Mouse (Mus musculus): ENCODE measurements around the gene Satl1. TPM values are rescaled to one million over a fixed set of nuclear protein-coding genes. Genes with fewer than 3 reads are reported as not detected.
"Not testable (repeated sequence)": the region's sequence is repeated elsewhere in the genome, so short reads cannot be mapped to it uniquely, and the experiment has no call there.

Gene Satl1
- total RNA-seq (2017), result not detected in 2 replicates

DNA sequence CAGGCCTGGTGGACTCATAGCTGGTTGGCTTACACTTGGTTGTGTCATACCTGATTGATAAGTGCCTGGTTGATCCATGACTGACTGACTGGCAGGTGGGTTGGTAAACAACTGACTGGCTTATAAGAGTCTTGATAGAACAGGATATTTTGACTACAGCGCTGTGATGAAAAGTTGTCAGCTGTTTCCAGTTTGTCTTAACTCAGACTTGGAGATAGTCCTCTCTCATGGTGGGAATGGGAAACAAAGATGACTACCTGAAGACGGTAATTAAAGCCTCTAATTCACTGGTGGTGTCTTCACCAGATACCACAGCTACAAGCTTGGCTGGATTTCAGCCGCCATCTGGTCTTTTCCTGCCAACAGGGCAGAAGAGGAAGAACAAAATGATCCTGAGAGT, at the start of gene Satl1:
Gene Satl1, minus strand, starts transcription at position 101 of the 400 bp plus-strand sequence.
- no peak for ATAC-seq (replicated peaks; ENCODE audit: low read depth, poor library complexity, severe bottlenecking)

DNA sequence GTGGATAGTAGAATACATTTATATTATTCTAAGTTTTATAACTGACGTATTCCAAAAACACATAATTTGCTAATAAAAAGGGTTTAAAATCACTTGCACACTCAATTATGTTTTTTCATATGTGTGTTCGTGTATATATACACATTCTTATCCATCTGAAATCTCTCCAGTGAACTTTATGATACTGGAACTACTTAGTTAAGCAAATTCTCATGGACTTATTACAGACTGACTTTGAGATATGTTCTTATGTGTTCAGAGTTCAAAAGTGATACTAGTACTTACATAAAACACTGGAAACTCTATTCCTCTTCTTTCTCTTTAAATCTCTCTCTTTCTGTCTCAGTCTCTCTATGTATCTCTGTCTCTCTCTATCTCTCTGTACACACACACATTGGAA, 31.5 kb upstream of the Satl1 start:
- no peak for ATAC-seq (replicated peaks; ENCODE audit: low read depth, poor library complexity, severe bottlenecking)

DNA sequence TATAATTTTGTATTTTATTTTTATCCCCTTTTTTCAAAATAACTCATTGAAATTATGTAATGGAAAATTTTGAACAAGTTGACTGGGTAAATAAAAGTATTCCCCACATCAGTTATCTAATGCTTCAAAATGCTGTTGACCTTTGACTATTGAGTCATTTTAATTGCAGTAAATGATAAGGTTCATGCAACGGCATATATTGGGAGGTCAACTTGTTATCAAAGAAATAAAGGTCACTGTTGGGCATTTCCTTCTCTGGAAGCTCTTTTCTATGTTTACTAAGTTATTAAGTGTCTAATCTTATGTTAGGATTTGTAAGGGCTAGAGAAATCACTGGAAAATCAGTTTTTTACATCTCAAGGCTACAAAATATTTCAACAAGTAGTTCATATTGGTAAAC, 31.0 kb upstream of the Satl1 start:
- no peak for ATAC-seq (replicated peaks; ENCODE audit: low read depth, poor library complexity, severe bottlenecking)

DNA sequence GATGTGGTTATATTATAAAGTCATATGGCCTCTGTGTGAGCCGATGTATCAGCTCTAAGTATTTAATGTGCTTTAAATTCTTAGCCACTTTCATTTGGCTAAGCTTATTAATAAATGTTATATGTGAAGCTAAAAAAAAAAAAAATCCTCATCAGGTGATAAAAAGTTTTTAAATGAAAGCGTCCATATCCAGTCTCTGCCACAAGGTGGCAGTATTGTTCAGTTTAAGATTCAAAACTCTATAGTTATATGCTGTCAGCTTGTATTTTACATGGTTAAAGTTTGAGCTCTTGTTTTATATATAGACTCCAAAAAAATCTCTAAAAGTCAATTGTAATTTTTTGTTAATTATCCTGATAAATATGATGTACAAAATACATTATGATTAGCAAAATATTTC, 16.4 kb upstream of the Satl1 start:
- not testable (repeated sequence) for ATAC-seq (replicated peaks; ENCODE audit: low read depth, poor library complexity, severe bottlenecking)

DNA sequence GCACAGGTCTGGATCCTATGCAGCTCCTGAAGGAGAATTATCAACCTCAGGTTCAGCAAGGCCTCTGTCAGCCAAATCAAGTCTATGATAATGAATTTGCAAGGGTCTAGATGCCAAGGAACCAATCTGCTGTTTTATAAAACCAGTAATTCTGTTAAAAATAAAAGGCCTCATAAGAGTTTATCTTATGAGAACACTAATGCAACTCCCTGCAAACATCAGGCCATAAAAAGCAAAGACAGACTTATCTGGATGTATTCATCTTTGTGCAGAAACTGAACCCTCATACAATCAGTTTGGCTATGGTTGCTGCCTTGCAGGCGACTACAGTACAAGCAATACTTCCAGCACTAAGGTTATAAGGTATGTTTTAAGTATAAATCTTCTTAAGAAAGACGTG, 5.7 kb upstream of the Satl1 start:
- no peak for ATAC-seq (replicated peaks; ENCODE audit: low read depth, poor library complexity, severe bottlenecking)

DNA sequence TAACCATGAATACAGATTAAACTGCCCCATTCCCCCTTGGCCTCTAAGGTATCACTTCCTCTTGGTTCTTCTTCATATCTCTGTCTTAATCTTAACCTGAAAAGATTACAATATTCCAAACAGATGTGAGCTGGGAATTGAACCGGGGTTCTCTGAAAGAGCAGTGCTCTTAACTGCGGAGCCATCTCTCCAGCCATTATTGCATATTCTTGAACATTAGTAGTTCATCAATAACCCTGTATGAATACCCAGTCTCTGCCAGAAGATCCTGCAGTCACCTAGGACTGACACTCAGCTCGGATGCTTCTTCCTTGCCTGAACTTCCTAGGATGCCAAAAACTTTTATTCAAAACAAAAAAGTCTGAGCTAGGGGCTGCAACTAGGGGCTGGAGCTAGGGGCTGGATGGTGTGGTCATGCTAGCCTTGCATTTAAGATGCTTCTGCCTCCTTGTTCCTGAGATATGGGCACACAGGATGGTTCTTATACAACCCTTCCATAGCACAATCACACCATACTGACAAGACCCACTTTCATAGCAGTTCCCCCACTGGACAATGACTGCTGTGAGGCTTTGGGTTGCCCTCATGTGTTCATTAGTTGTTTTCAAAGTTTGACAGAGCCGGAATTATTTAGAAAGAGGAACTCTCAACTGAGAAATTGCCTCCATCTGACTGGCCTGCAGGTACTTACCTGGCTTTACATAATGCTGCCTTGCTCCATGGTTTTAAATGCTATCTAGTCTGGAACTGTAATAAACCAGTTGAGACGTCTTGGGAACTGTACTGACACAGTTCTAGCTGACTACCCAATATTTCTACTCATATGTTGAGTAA, 35.8 kb downstream of the Satl1 start:
- peak; percentile 100 for ATAC-seq (replicated peaks; ENCODE audit: low read depth, poor library complexity, severe bottlenecking)

DNA sequence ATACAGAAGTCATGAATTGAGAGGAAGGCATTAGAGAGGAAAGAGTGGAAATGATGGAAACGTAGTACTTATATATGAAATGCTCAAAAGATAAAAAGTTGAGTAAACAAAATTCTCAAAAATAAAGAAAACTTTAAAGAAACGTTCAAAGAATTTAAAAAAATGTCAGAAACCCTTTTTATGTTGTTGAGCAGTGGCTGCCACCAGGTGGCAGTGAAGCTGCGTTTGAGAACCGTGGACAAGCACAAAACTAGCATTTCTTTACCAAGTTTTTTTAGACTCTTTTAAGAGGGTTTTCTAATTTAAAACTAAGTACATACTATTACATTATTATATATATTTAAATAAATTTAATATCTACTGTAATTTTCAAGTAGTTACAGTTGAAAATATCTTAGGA, 38.2 kb downstream of the Satl1 start:
- no peak for ATAC-seq (replicated peaks; ENCODE audit: low read depth, poor library complexity, severe bottlenecking)

DNA sequence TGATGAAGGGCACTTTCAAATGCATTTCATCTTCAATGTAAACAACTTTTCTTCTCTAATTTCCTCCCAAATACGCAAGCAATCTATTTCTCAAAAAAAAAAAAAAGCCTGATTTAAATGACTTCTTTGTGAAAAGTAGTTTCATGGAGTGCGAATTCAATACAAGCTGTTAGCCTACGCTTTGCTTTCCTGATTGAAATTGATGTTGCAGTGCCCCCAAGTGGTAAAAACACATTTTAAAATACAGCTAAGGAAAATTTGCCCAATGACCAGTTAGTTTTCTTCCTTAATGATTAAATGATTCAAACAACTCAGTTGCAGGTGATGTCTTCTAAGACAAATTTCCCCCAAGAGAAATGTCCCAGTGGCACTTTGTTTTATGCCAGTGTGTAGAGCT, 58.2 kb downstream of the Satl1 start:
- ATAC-seq (replicated peaks; ENCODE audit: low read depth, poor library complexity, severe bottlenecking), result no peak

DNA sequence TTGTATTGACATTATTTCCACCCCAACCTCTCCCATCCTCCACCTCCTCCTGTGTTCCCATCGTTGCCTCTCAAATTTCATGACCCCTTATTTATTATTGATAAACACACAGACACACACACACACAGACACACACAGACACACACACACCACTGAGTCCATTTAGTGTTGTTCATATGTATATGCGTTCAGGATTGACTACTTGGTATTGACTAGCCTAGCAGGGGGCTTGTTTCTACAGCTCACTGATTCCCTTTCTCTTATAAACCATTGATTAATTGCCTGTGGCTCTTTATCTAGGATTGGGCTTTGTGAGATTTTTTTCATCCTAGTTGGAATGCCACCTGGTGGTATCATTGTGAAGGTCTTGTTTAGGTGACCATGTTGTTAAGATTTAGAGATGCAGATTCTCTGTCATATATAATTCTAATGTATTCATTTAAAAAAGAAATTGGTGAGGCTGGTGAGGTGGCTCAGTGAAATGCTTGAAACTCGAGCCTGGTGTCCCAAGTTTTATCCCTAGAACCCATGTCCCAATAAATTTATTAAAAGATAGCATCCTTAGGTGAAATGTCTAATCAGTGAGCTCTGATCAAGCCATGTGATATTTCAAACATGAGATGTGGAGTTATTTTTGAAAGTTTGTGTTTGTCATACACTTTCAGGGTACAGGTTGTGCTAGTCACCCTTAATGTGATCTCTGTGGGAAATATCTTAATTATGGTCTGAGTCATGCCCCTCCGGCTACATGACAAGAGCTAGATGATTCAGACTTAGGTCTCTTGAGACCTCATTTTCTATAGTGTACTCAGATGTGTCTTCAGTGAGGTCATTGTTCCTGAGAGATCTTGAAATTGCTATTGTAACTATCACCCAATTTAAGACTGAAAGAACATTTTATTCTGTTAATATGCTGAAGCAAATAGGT, 58.8 kb downstream of the Satl1 start:
- no peak for ATAC-seq (replicated peaks; ENCODE audit: low read depth, poor library complexity, severe bottlenecking)

DNA sequence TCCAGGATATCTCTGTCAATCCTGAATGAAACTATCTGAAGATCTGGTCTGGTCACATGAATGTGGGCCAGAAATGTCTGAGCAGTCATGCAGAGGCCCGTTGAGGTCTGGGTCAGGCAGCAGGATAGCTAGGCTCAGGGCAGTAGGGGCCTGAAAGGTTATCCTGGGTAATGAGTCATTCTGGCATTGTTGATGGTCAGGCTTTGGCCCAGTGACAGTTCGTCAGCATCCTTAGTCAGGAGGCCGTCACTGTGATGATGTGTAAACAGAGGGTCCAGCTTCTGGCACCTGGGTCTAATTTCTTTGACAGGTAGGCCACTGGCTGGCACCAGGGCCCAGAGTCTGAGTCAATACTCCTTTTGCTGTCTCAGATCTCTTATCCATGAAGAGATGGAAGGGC, 67.1 kb downstream of the Satl1 start:
- no peak for ATAC-seq (replicated peaks; ENCODE audit: low read depth, poor library complexity, severe bottlenecking)

Other genes starting within 250 kb of the Satl1 start
- gene 4933403O08Rik, start 167.7 kb downstream of the Satl1 start, total RNA-seq (2017), result not detected in 2 replicates
- 32.6 and 35.5 TPM in 2 replicates for gene Apool, start 95.4 kb downstream of the Satl1 start, total RNA-seq (2017)
- not detected in 2 replicates for gene 2010106E10Rik, start 88.5 kb upstream of the Satl1 start, total RNA-seq (2017)
- 0.55 and 1.4 TPM in 2 replicates for gene Zfp711, start 193.7 kb upstream of the Satl1 start, total RNA-seq (2017)

Measured in common myeloid progenitor, adult 5-6 weeks (primary cell).